Mouse (Mus musculus) hindbrain, embryonic 14.5 days (tissue): ENCODE results near the gene Cd200r2. TPM values are rescaled to one million over a fixed set of nuclear protein-coding genes. Genes with fewer than 3 reads are reported as not detected.

ENCODE experiments used
- ATAC-seq: fragments of 200-750 bp; cut with Nextera tagmentation; 2 replicates; pipeline ENCODE4 v1.8.0; 2017; ENCODE audit warnings: moderate number of reproducible peaks, mild to moderate bottlenecking, moderate TSS enrichment, moderate library complexity; ENCODE audit not compliant: low FRiP score
- DNase-seq: peaks from one replicate; pipeline ENCODE4 v3.0.0-alpha.2; 2015; ENCODE audit warnings: low spot score
- H3K27ac ChIP-seq: fragments of 300-500 bp; sonication (generic); 2 replicates; pipeline ENCODE4 v1.5.1; 2014; ENCODE audit warnings: mild to moderate bottlenecking, moderate library complexity
- H3K27me3 ChIP-seq: fragments of 300-500 bp; sonication (generic); 2 replicates; pipeline ENCODE4 v1.6.1; 2014; ENCODE audit warnings: mild to moderate bottlenecking, low read length, mixed read lengths; ENCODE audit not compliant: control insufficient read depth, insufficient read depth
- H3K36me3 ChIP-seq: fragments of 300-500 bp; sonication (generic); replicated peaks from 2 replicates; pipeline ENCODE4 v1.6.1; 2014; ENCODE audit not compliant: control insufficient read depth, insufficient read depth
- H3K4me1 ChIP-seq: fragments of 300-500 bp; sonication (generic); replicated peaks from 2 replicates; pipeline ENCODE4 v1.6.1; 2014; ENCODE audit warnings: antibody characterized with exemption, low read length, mixed read lengths; ENCODE audit not compliant: control insufficient read depth, insufficient read depth
- H3K4me2 ChIP-seq: fragments of 300-500 bp; sonication (generic); replicated peaks from 2 replicates; pipeline ENCODE4 v1.6.1; 2014; ENCODE audit warnings: mild to moderate bottlenecking, moderate library complexity
- H3K4me3 ChIP-seq: fragments of 300-500 bp; sonication (generic); replicated peaks from 2 replicates; pipeline ENCODE4 v1.5.1; 2014; ENCODE audit warnings: mild to moderate bottlenecking, low read length
- H3K9ac ChIP-seq: fragments of 300-500 bp; sonication (generic); 2 replicates; pipeline ENCODE4 v1.6.1; 2014
- H3K9me3 ChIP-seq: fragments of 300-500 bp; sonication (generic); 2 replicates; pipeline ENCODE4 v1.6.1; 2016; ENCODE audit warnings: low read length; ENCODE audit not compliant: control insufficient read depth
- WGBS: fragments of 180-500 bp; shearing (Covaris S2); extraction: QIAGEN DNeasy Blood & Tissue Kit; methylation state at CpG from one replicate; pipeline ENCODE4 v1.1.7; 2014; 5-methylcytosine and 5-hydroxymethylcytosine counted together
- polyA plus RNA-seq: library from polyadenylated mRNA; unstranded; fragments of >200 nt; fragmentation: Nextera tagmentation; extraction: Ambion mirVana; gene quantifications from 2 replicates; pipeline ENCODE4 v1.2.1, GENCODE M21; 2014

Cd200r2 gene
- polyA plus RNA-seq, 1 experiment from 2014 or later = not detected

DNA sequence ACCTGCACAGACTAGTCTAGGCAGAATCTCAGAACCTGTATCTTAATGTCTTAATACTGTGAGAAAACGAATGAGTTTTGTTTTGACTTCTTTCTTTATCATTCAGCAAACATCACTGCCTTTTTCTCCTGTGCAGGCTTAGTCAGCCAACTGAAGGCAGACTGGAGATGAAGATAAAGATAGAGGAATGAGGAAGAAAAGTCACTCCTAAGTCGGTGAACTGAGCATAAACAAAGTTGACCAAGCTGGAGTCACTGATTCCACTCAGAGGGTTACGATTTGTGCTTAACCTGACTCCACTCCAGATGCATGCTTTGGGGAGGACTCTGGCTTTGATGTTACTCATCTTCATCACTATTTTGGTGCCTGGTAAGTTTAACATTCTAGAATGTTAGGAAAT is 76.6 kb downstream of the Cd200r2 start, which contains the start of gene Cd200r3:
Cd200r3 (plus strand) TSS at position 211 of the 400 bp plus-strand sequence.
- Histone ChIP-seq H3K4me3 (no peak within 1 kb of the TSS), H3K36me3 (no peaks in the 10 kb centered on the region), H3K4me2 (no peak within 1 kb of the TSS), H3K9me3 (no peaks in the 10 kb centered on the region), H3K27ac (no peak within 1 kb of the TSS), H3K27me3 (no peaks in the 10 kb centered on the region), H3K9ac (no peak within 1 kb of the TSS), H3K4me1 (no peaks in the 10 kb centered on the region)
- ATAC-seq = no peak
- 89% methylated on average over 3 of the region's 3 CpGs for WGBS
- DNase-seq = no peak

DNA sequence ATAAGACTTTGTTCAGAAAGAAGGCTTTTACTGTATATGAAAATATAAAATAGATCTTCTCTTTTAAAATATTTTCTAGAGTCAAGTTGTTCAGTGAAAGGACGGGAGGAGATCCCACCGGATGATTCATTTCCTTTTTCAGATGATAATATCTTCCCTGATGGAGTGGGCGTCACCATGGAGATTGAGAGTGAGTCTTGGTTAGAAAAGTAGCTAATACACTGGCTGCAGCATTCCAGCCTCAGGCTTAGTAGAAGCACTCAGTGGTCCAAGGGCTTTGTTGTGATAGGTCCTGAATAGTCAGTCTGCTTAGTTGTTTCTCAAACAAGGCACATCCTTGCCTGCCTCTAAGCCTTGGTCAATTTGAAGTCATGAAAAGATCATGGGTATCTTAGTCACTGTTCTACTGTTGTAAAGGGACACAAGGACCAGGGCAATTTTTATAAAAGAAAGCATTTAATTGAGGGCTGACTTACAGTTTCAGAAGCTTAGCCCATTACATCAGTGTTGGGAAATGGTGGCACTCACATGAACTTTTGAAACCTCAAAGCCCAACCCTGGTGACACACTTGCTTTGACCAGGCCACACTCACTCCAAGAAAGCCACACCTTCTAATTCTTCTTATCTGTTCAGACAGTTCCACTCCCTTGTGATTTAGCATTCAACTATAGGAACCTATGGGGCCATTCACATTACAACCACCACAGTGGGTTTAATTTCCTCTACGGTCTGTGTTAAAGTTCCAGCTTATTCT is 84.6 kb downstream of the Cd200r2 start:
- no peak for ATAC-seq

DNA sequence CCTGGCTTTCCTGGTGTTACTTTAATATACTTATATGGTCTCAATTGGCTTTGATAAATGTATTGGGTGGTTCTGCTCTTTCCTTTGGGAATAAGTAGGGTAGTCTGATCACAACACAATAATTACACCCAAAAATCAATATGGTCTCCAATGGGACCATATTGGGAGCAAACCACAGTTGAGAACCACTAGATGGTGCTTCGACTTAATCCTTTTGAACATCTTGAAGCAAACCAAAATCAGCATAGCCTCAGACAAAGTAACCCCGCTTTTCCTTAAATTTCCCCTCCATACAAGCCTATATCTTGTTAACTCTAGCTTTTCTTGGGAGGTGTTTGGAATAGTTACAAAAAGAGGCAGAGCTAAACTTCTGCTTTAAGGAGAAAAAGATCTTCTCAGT is 95.4 kb downstream of the Cd200r2 start:
- Histone ChIP-seq H3K27ac (no peak overlapping the region), H3K9ac (no peak overlapping the region), H3K36me3 (no peaks in the 10 kb centered on the region), H3K4me3 (no peak overlapping the region), H3K27me3 (no peaks in the 10 kb centered on the region), H3K9me3 (no peaks in the 10 kb centered on the region), H3K4me2 (no peak overlapping the region), H3K4me1 (no peaks in the 10 kb centered on the region)
- DNase-seq = no peak
- 91% methylated on average over 2 of the region's 2 CpGs for WGBS
- no peak for ATAC-seq

More for the DNA sequence above, 84.6 kb downstream of the Cd200r2 start:
- Histone ChIP-seq H3K4me3 (no peak overlapping the region), H3K9ac (no peak overlapping the region), H3K36me3 (no peaks in the 10 kb centered on the region), H3K27me3 (no peaks in the 10 kb centered on the region), H3K27ac (no peak overlapping the region), H3K4me1 (no peaks in the 10 kb centered on the region), H3K9me3 (no peaks in the 10 kb centered on the region), H3K4me2 (no peak overlapping the region)
- WGBS = 76% methylated on average over 4 of the region's 4 CpGs
- no peak for DNase-seq

DNA sequence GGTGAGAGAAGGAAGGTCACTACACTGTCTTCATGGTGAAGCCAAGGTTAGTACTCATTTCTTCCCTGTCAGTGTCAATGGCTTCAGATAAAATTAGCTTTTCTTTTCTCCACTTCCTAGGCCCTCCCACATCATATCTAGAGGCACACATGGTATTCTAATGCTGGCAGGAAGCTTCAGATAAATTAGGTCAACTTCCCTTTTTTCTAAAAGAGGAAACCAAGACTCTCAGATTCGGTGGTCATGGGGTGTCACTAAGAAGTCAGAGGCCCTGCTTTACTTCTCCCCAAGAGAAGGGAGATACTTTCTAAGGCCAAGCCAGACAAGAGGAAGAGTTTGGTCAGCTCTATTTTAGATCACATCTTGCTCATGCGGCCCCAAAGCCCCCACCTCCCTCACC is 95.9 kb downstream of the Cd200r2 start:
- no peaks in the 10 kb centered on the region for H3K9me3 ChIP-seq
- H3K9ac ChIP-seq = no peak overlapping the region
- no peaks in the 10 kb centered on the region for H3K4me1 ChIP-seq
- no peak for DNase-seq
- H3K27ac ChIP-seq = no peak overlapping the region
- no peak for ATAC-seq
- H3K27me3 ChIP-seq = no peaks in the 10 kb centered on the region
- WGBS = 83% methylated on average over 2 of the region's 2 CpGs
- no peaks in the 10 kb centered on the region for H3K36me3 ChIP-seq
- no peak overlapping the region for H3K4me3 ChIP-seq
- H3K4me2 ChIP-seq = no peak overlapping the region

DNA sequence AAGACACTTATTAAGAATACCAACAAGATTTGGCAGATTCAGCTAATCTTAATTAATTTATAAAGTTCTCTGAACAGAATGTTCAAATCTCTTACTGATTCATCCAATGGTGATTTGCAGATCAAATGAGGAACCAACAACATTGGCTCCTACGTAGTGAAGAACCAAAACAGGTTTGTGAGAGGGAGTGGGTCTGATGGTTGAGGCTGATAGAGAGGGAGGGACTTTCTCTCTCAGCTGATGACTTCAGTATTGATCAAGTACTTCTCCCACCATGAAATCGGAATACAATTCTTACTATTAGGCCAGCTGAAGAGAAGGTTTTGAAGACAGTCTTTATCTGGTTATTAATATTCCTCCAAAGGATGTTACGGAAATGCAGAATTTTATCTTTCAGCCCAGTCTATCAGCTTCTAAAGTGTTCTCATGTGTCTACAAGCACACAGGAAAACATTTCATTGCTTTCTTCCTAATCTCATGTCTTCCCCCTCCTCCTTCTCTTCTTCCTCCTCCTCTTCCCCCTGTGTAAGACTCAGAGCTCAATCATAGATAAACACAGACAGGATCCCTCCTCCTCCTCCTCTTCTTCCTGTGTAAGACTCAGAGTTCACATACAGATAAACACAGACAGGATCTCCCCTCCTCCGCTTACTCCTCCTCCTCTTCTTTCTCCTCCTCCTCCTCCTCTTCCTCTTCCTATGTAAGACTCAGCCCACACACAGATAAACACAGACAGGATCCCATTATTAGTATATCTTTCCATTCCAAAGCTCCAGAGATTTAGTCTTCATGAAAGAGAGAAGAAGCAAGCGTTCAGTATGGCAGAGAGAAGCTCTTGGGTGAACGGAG is 97.9 kb downstream of the Cd200r2 start:
- Histone ChIP-seq H3K4me3 (no peak overlapping the region), H3K9ac (no peak overlapping the region), H3K36me3 (no peaks in the 10 kb centered on the region), H3K4me1 (no peaks in the 10 kb centered on the region), H3K9me3 (no peaks in the 10 kb centered on the region), H3K27me3 (no peaks in the 10 kb centered on the region), H3K27ac (no peak overlapping the region), H3K4me2 (no peak overlapping the region)
- no peak for DNase-seq
- no peak for ATAC-seq
- 89% methylated on average over 6 of the region's 6 CpGs for WGBS

DNA sequence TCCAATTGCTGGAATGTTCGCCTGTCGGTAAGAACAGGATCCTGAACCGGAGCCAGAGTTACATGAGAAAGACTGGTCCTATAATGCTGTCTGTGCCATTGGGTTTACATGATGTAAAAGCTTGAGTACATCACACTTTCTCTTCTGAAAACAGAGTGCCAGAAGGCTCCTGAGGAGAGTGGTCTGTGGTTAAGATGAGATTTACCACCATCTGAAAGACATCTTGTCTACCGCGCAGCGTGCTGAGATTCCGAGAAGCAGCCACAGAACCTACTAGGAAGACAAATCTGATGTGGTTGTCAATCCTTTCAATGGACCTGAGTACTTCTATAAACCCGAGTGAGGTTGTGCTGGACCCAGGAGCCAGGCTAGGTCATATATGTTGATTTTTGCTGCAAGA is 98.5 kb downstream of the Cd200r2 start:
- ATAC-seq (no peak), DNase-seq (no peak)
- H3K27ac ChIP-seq = no peak overlapping the region
- no peaks in the 10 kb centered on the region for H3K9me3 ChIP-seq
- no peaks in the 10 kb centered on the region for H3K4me1 ChIP-seq
- no peak overlapping the region for H3K4me3 ChIP-seq
- no peaks in the 10 kb centered on the region for H3K36me3 ChIP-seq
- H3K4me2 ChIP-seq = no peak overlapping the region
- H3K9ac ChIP-seq = no peak overlapping the region
- WGBS = 93% methylated on average over 8 of the region's 8 CpGs
- no peaks in the 10 kb centered on the region for H3K27me3 ChIP-seq

Other genes starting within 250 kb of the Cd200r2 start
- 4.4 and 5.4 TPM in 2 replicates for gene Nepro, start 142.8 kb upstream of the Cd200r2 start, polyA plus RNA-seq
- gene Gtpbp8, start 120.7 kb upstream of the Cd200r2 start, polyA plus RNA-seq = 41.5 and 43.8 TPM in 2 replicates
- 0.50 and 0.91 TPM in 2 replicates for gene Cd200r1, start 101.4 kb upstream of the Cd200r2 start, polyA plus RNA-seq
- 0.16 TPM in 1 of 2 replicates, not detected in the other for gene Cd200r4, start 55.4 kb upstream of the Cd200r2 start, polyA plus RNA-seq
- not detected in 2 replicates for gene Cd200r3, start 76.6 kb downstream of the Cd200r2 start, polyA plus RNA-seq
- gene Ccdc80, start 226.3 kb downstream of the Cd200r2 start, polyA plus RNA-seq = 11.5 and 15.5 TPM in 2 replicates